Mouse (Mus musculus) G1E (cell line): Measurements from ENCODE around the gene Prkcq. TPM values are rescaled to one million over a fixed set of nuclear protein-coding genes. Genes with fewer than 3 reads are reported as not detected.
A peak's percentile ranks its signal among the peaks of the same experiment; 100 is the strongest.
"Not testable (repeated sequence)": the region's sequence is repeated elsewhere in the genome, so short reads cannot be mapped to it uniquely, and the experiment has no call there.

Source experiments
- ATAC-seq: 2 replicates; pipeline ENCODE4 v1.8.0; 2016; ENCODE audit warnings: mild to moderate bottlenecking; ENCODE audit not compliant: insufficient number of reproducible peaks, poor library complexity, low FRiP score, severe bottlenecking; ENCODE audit errors: extremely low read depth
- DNase-seq: peaks from one replicate; pipeline ENCODE4 v3.0.0; 2012; ENCODE audit warnings: low spot score
- H3K27me3 ChIP-seq: 2 replicates; pipeline ENCODE4 v1.6.1; 2012; ENCODE audit warnings: mild to moderate bottlenecking, low read length, inconsistent platforms; ENCODE audit not compliant: insufficient read depth
- H3K36me3 ChIP-seq: replicated peaks from 2 replicates; pipeline ENCODE3; 2012; ENCODE audit warnings: mild to moderate bottlenecking, inconsistent platforms
- H3K4me1 ChIP-seq: 2 replicates; pipeline ENCODE4 v1.6.1; 2012; ENCODE audit warnings: low read depth, low read length, inconsistent platforms, mixed read lengths; ENCODE audit not compliant: insufficient read depth
- H3K4me3 ChIP-seq: 2 replicates; pipeline ENCODE4 v1.5.1; 2012; ENCODE audit warnings: low read depth, mild to moderate bottlenecking, inconsistent platforms, low read length, moderate library complexity, mixed read lengths
- H3K9me3 ChIP-seq: replicated peaks from 2 replicates; pipeline ENCODE4 v1.6.1; 2012; ENCODE audit warnings: inconsistent platforms
- CTCF ChIP-seq: IDR thresholded peaks from 2 replicates; pipeline ENCODE4 v1.5.1; 2012; ENCODE audit warnings: low read depth, low read length, inconsistent platforms, mixed read lengths
- GATA1 ChIP-seq: IDR thresholded peaks from 2 replicates; pipeline ENCODE4 v1.6.1; 2012; ENCODE audit warnings: borderline replicate concordance, low read length, inconsistent platforms, mixed read lengths
- GATA2 ChIP-seq: IDR thresholded peaks from 2 replicates; pipeline ENCODE4 v1.6.1; 2012; ENCODE audit warnings: low read depth, low read length, inconsistent platforms, borderline replicate concordance
- POLR2AphosphoS5 ChIP-seq: IDR thresholded peaks from 2 replicates; pipeline ENCODE4 v1.6.1; 2012; ENCODE audit warnings: low read depth, low read length, inconsistent platforms; ENCODE audit not compliant: insufficient replicate concordance
- TAL1 ChIP-seq: conservative IDR thresholded peaks from 2 replicates; pipeline ENCODE4 v1.6.1; 2012; ENCODE audit warnings: low read depth, low read length, inconsistent platforms, mixed read lengths
- polyA plus RNA-seq: library from polyadenylated mRNA; stranded (reverse); fragments of >175 nt; gene quantifications from 2 replicates; pipeline ENCODE4 v1.2.3, GENCODE M21; 2012
- total RNA-seq, 2 experiments: library from RNA; stranded (forward) in 1 of 2; stranded (reverse) in 1 of 2; fragments of 200-1000 nt in 1 of 2; fragments of >200 nt in 1 of 2; fragmentation: Nextera tagmentation in 1 of 2; gene quantifications; 2 replicates each; pipeline ENCODE4 v1.2.3; 2014 to 2017

The Prkcq gene
- total and polyA plus RNA-seq, 3 experiments, result 0.27 TPM; not detected in 2

DNA sequence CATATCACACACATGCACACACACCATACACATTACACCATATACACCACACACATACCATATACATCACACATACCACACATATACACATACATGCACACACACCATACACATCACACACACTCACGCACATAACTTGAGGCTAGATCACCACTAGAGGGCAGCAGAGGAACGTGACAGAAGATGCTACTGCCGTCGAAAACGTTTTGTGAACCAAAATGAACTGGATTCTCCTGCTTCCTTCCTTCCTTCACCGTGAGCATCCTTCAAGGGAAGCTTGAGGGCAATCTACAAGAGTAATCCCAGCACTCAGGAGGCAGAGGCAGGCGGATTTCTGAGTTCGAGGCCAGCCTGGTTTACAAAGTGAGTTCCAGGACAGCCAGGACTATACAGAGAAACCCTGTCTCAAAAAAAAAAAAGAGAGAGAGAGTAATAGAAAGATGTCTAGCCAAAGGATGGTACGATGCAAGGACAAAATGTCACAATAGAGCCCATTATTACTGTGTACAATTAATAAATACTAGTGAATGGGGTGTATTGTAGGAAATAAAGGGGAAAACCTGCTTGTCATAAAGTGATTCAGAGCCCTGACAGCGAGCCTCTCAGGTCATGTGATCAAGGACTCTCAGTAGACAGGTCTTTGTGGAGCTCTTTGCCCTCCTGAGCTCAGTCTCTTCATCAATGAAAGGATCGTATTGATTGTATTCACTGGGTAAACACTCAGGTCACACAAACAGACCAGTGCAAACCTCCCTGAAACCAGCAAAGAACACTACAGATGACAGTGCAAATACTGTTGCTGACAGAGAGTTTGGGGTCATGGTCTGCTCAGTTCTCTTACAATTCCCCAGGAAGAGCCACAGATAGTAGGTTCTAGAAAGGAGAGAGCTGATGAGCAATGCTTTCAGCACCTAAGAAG lies 159.9 kb downstream of the Prkcq start:
- DNase-seq (peak; percentile 21), ATAC-seq (peak; percentile 34; the same call in 1 of the 2 replicates)
- no peaks in the 10 kb centered on the region for H3K9me3 ChIP-seq
- H3K36me3 ChIP-seq, result no peaks in the 10 kb centered on the region
- H3K4me3 ChIP-seq, result no peak overlapping the region
- peaks cover 2% of the 10 kb centered on the region; the same call in 1 of the 2 replicates for H3K27me3 ChIP-seq
- no peak for TF ChIP-seq TAL1
- TF ChIP-seq GATA2, result no peak
- peak; percentile 86 for TF ChIP-seq CTCF
- H3K4me1 ChIP-seq, result no peaks in the 10 kb centered on the region

GRCm38 (mm10) chr2:11332469-11332868 lies 160.6 kb downstream of the Prkcq start:
- Histone ChIP-seq H3K27me3 (peaks cover 2% of the 10 kb centered on the region; the same call in 1 of the 2 replicates), H3K4me3 (no peak overlapping the region), H3K4me1 (no peaks in the 10 kb centered on the region), H3K36me3 (no peaks in the 10 kb centered on the region), H3K9me3 (no peaks in the 10 kb centered on the region)
- no peak for TF ChIP-seq GATA2
- no peak for TF ChIP-seq GATA1
- ATAC-seq (no peak), DNase-seq (no peak)

DNA sequence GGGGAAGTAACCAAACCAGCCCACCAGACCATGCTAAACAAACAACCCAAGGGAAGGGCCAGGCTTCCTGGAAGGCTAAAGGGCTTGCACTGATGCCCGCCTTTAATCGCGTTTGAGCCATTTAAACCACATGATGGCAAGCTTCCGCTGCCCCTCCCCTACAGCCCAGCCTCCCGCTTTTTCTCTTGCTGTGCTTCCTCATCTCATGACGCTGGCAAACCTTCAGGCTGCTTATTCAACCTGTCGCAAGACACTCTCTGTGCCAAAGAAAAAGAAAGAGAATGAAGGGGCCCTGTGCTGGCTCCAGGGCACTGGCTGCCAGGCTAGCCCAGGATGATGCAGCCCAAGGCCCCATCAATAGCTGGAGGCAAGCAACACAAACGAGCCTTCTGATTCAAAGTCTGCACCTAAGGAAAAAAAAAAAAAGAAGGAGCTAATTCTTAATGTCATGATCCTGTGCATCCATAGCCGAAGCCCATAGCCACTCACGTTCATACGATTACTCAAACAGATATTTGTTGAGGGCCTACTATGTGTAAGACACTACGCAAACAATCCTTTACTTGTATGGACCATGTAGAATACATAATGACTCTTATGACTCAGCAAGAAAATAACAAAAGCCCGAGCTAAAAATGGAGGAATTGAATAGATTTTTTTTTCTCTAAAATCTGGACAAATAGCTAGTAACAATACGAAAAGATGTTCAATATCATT lies 161.6 kb downstream of the Prkcq start:
- Histone ChIP-seq H3K36me3 (no peaks in the 10 kb centered on the region), H3K9me3 (no peaks in the 10 kb centered on the region), H3K27me3 (peaks cover 2% of the 10 kb centered on the region; the same call in 1 of the 2 replicates), H3K4me3 (no peak overlapping the region), H3K4me1 (no peaks in the 10 kb centered on the region)
- DNase-seq (no peak), ATAC-seq (no peak)
- TF ChIP-seq GATA1, result no peak
- TF ChIP-seq CTCF, result no peak
- no peak for TF ChIP-seq GATA2
- TF ChIP-seq POLR2AphosphoS5, result no peak
- no peak for TF ChIP-seq TAL1

DNA sequence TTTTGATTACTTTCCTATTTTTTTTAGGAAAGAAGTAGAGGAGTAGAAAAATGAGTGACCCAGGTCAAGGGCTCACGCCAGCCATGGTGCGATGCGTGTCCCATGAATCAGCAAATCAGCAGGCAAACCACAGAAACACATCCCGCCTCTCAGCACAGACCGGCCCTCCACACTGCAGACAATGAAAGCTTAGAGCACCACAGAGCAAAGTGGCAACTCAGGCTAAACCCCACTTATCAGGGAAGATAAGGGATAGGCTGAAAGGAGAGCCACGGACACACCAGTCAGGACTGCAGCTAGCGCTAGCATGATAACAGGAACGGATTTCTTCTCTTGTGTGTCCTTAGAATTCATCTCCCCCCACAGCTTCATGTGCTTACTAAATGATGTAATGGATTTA lies 164.4 kb downstream of the Prkcq start:
- Histone ChIP-seq H3K27me3 (peaks cover 6% of the 10 kb centered on the region), H3K9me3 (no peaks in the 10 kb centered on the region), H3K4me3 (no peak overlapping the region), H3K36me3 (no peaks in the 10 kb centered on the region), H3K4me1 (no peaks in the 10 kb centered on the region)
- ATAC-seq (no peak), DNase-seq (no peak)
- TF ChIP-seq GATA1, result no peak
- no peak for TF ChIP-seq GATA2
- TF ChIP-seq POLR2AphosphoS5, result no peak
- no peak for TF ChIP-seq TAL1
- no peak for TF ChIP-seq CTCF

- no peak for DNase-seq
- TF ChIP-seq TAL1 (no peak), CTCF (no peak), GATA1 (no peak), POLR2AphosphoS5 (no peak), GATA2 (no peak)
- H3K4me1 ChIP-seq, result no peaks in the 10 kb centered on the region
- H3K27me3 ChIP-seq, result peaks cover 6% of the 10 kb centered on the region
- H3K9me3 ChIP-seq, result no peaks in the 10 kb centered on the region
- no peak for ATAC-seq
- no peaks in the 10 kb centered on the region for H3K36me3 ChIP-seq
- no peak overlapping the region for H3K4me3 ChIP-seq
These were observed 167.3 kb downstream of the Prkcq start for GRCm38 (mm10) chr2:11338931-11339839.

- TF ChIP-seq POLR2AphosphoS5 (no peak), GATA2 (no peak), CTCF (no peak), GATA1 (no peak), TAL1 (no peak)
- DNase-seq (no peak), ATAC-seq (no peak)
- no peaks in the 10 kb centered on the region for H3K9me3 ChIP-seq
- no peaks in the 10 kb centered on the region for H3K4me1 ChIP-seq
- no peaks in the 10 kb centered on the region; the same call in 1 of the 2 replicates for H3K27me3 ChIP-seq
- no peak overlapping the region for H3K4me3 ChIP-seq
- no peaks in the 10 kb centered on the region for H3K36me3 ChIP-seq
These were observed 172.8 kb downstream of the Prkcq start for GRCm38 (mm10) chr2:11344691-11345090.

GRCm38 (mm10) chr2:11346419-11346818 lies 174.5 kb downstream of the Prkcq start:
- not testable (repeated sequence) for H3K27me3 ChIP-seq, ATAC-seq, H3K9me3 ChIP-seq, H3K4me3 ChIP-seq, H3K36me3 ChIP-seq, DNase-seq, H3K4me1 ChIP-seq
